Mouse (Mus musculus): ENCODE data around the gene Ddo. TPM values are rescaled to one million over a fixed set of nuclear protein-coding genes. Genes with fewer than 3 reads are reported as not detected.

Ddo gene
- total and polyA plus RNA-seq, 3 experiments = 33.5 to 34.1 (median 33.8) TPM

- intact Hi-C loops (cut with DNase I) = no loop called here
- 92% methylated on average over 13 of the region's 13 CpGs for WGBS
Measured at GRCm38 (mm10) chr10:40718362-40718761, 88.6 kb downstream of the Ddo start.

GRCm38 (mm10) chr10:40719062-40719461, 89.3 kb downstream of the Ddo start:
- no peak overlapping the region for H3K9ac ChIP-seq (ENCODE audit: low read depth, low read length)
- H3K79me2 ChIP-seq (replicated peaks; ENCODE audit: control insufficient read depth, insufficient read depth, low read length) = no peaks in the 10 kb centered on the region
- H3K27me3 ChIP-seq (ENCODE audit: control insufficient read depth, insufficient read depth, low read length) = no peaks in the 10 kb centered on the region
- WGBS = 50% methylated on average over 6 of the region's 6 CpGs
- no peak overlapping the region for H3K4me3 ChIP-seq
- intact Hi-C loops (cut with DNase I) = no loop called here
- no peak for DNase-seq
- no peaks in the 10 kb centered on the region for H3K36me3 ChIP-seq (ENCODE audit: control insufficient read depth, insufficient read depth, low read length)
- H3K27ac ChIP-seq = no peak overlapping the region
- no peaks in the 10 kb centered on the region for H3K4me1 ChIP-seq (ENCODE audit: control insufficient read depth, insufficient read depth, low read length)
- TF ChIP-seq EP300 (IDR thresholded peaks at IDR 0.05; ENCODE audit: insufficient read depth, low read depth, low read length) = no peak
- TF ChIP-seq POLR2A (IDR thresholded peaks at IDR 0.05; ENCODE audit: insufficient read depth, low read depth, low read length) = no peak
- TF ChIP-seq CTCF (IDR thresholded peaks at IDR 0.05) = no peak

More at GRCm38 (mm10) chr10:40718362-40718761, 88.6 kb downstream of the Ddo start:
- Histone ChIP-seq H3K27ac (no peak overlapping the region), H3K9ac (ENCODE audit: low read depth, low read length) (no peak overlapping the region), H3K4me3 (no peak overlapping the region), H3K36me3 (ENCODE audit: control insufficient read depth, insufficient read depth, low read length) (no peaks in the 10 kb centered on the region), H3K27me3 (ENCODE audit: control insufficient read depth, insufficient read depth, low read length) (no peaks in the 10 kb centered on the region), H3K4me1 (ENCODE audit: control insufficient read depth, insufficient read depth, low read length) (no peaks in the 10 kb centered on the region), H3K79me2 (replicated peaks; ENCODE audit: control insufficient read depth, insufficient read depth, low read length) (no peaks in the 10 kb centered on the region)
- no peak for TF ChIP-seq CTCF (IDR thresholded peaks at IDR 0.05)
- TF ChIP-seq EP300 (IDR thresholded peaks at IDR 0.05; ENCODE audit: insufficient read depth, low read depth, low read length) = no peak
- no peak for TF ChIP-seq POLR2A (IDR thresholded peaks at IDR 0.05; ENCODE audit: insufficient read depth, low read depth, low read length)
- DNase-seq = no peak

- Histone ChIP-seq H3K9ac (ENCODE audit: low read depth, low read length) (no peak overlapping the region), H3K27me3 (ENCODE audit: control insufficient read depth, insufficient read depth, low read length) (no peaks in the 10 kb centered on the region), H3K27ac (no peak overlapping the region), H3K4me1 (ENCODE audit: control insufficient read depth, insufficient read depth, low read length) (0 out of 2 replicates have a peak, but pooled peaks cover 1% of the 10 kb centered on the region), H3K36me3 (ENCODE audit: control insufficient read depth, insufficient read depth, low read length) (no peaks in the 10 kb centered on the region), H3K4me3 (no peak overlapping the region), H3K79me2 (replicated peaks; ENCODE audit: control insufficient read depth, insufficient read depth, low read length) (no peaks in the 10 kb centered on the region)
- no peak for DNase-seq
- 84% methylated on average over 5 of the region's 5 CpGs for WGBS
- TF ChIP-seq CTCF (IDR thresholded peaks at IDR 0.05) (no peak), EP300 (IDR thresholded peaks at IDR 0.05; ENCODE audit: insufficient read depth, low read depth, low read length) (no peak)
- intact Hi-C loops (cut with DNase I) = no loop called here
Measured at GRCm38 (mm10) chr10:40720883-40721282, 91.1 kb downstream of the Ddo start.

- 49% methylated on average over 6 of the region's 6 CpGs for WGBS
- H3K27me3 ChIP-seq (ENCODE audit: control insufficient read depth, insufficient read depth, low read length) = no peaks in the 10 kb centered on the region
- H3K4me3 ChIP-seq = no peak overlapping the region
- intact Hi-C loops (cut with DNase I) = no loop called here
- no peaks in the 10 kb centered on the region for H3K79me2 ChIP-seq (replicated peaks; ENCODE audit: control insufficient read depth, insufficient read depth, low read length)
- H3K4me1 ChIP-seq (ENCODE audit: control insufficient read depth, insufficient read depth, low read length) = 0 out of 2 replicates have a peak, but pooled peaks cover 1% of the 10 kb centered on the region
- H3K36me3 ChIP-seq (ENCODE audit: control insufficient read depth, insufficient read depth, low read length) = no peaks in the 10 kb centered on the region
- DNase-seq = no peak
- H3K27ac ChIP-seq = no peak overlapping the region
- H3K9ac ChIP-seq (ENCODE audit: low read depth, low read length) = no peak overlapping the region
- TF ChIP-seq POLR2A (IDR thresholded peaks at IDR 0.05; ENCODE audit: insufficient read depth, low read depth, low read length) = no peak
- no peak for TF ChIP-seq EP300 (IDR thresholded peaks at IDR 0.05; ENCODE audit: insufficient read depth, low read depth, low read length)
- no peak for TF ChIP-seq CTCF (IDR thresholded peaks at IDR 0.05)
Measured at GRCm38 (mm10) chr10:40724342-40724741, 94.5 kb downstream of the Ddo start.

- no peak for TF ChIP-seq POLR2A (IDR thresholded peaks at IDR 0.05; ENCODE audit: insufficient read depth, low read depth, low read length)
- no peak for TF ChIP-seq EP300 (IDR thresholded peaks at IDR 0.05; ENCODE audit: insufficient read depth, low read depth, low read length)
- TF ChIP-seq CTCF (IDR thresholded peaks at IDR 0.05) = no peak
- H3K27me3 ChIP-seq (ENCODE audit: control insufficient read depth, insufficient read depth, low read length) = no peaks in the 10 kb centered on the region
- no peaks in the 10 kb centered on the region for H3K36me3 ChIP-seq (ENCODE audit: control insufficient read depth, insufficient read depth, low read length)
- 41% methylated on average over 4 of the region's 4 CpGs for WGBS
- H3K4me1 ChIP-seq (ENCODE audit: control insufficient read depth, insufficient read depth, low read length) = 0 out of 2 replicates have a peak, but pooled peaks cover 1% of the 10 kb centered on the region
- no peak for DNase-seq
- H3K4me3 ChIP-seq = no peak overlapping the region
- no peaks in the 10 kb centered on the region for H3K79me2 ChIP-seq (replicated peaks; ENCODE audit: control insufficient read depth, insufficient read depth, low read length)
- intact Hi-C loops (cut with DNase I) = no loop called here
- H3K9ac ChIP-seq (ENCODE audit: low read depth, low read length) = no peak overlapping the region
- H3K27ac ChIP-seq = no peak overlapping the region
Measured at GRCm38 (mm10) chr10:40725066-40725465, 95.3 kb downstream of the Ddo start.

GRCm38 (mm10) chr10:40725471-40725870, 95.7 kb downstream of the Ddo start:
- WGBS = 78% methylated on average over 4 of the region's 4 CpGs

More at GRCm38 (mm10) chr10:40725471-40725870, 95.7 kb downstream of the Ddo start:
- Histone ChIP-seq H3K36me3 (ENCODE audit: control insufficient read depth, insufficient read depth, low read length) (no peaks in the 10 kb centered on the region), H3K4me1 (ENCODE audit: control insufficient read depth, insufficient read depth, low read length) (0 out of 2 replicates have a peak, but pooled peaks cover 1% of the 10 kb centered on the region), H3K79me2 (replicated peaks; ENCODE audit: control insufficient read depth, insufficient read depth, low read length) (no peaks in the 10 kb centered on the region), H3K4me3 (no peak overlapping the region), H3K9ac (ENCODE audit: low read depth, low read length) (no peak overlapping the region), H3K27me3 (ENCODE audit: control insufficient read depth, insufficient read depth, low read length) (no peaks in the 10 kb centered on the region), H3K27ac (no peak overlapping the region)
- DNase-seq = no peak
- intact Hi-C loops (cut with DNase I) = no loop called here
- TF ChIP-seq EP300 (IDR thresholded peaks at IDR 0.05; ENCODE audit: insufficient read depth, low read depth, low read length) = no peak
- TF ChIP-seq POLR2A (IDR thresholded peaks at IDR 0.05; ENCODE audit: insufficient read depth, low read depth, low read length) = no peak
- no peak for TF ChIP-seq CTCF (IDR thresholded peaks at IDR 0.05)

All from heart, adult 2 months (tissue).